19 mouse cellular contexts compared by ENCODE assay signal in genomic region chr16:11845309-11845708, GRCm38 (mm10).
DNase-seq lines count a peak whose midpoint lies in the region; ATAC-seq lines count a peak whose summit lies in the region.
"Had no signal": no experiment of that assay in that cellular context is flagged by ENCODE, and none has a peak within 500 bp of the region (broad histone marks: within the 10 kb centered on the region; RNA-seq: fewer than 3 reads in every experiment).

No protein-coding gene starts in this region.

- WGBS in forebrain, embryonic 13.5 days = 75% methylated on average over 5 of the region's 5 CpGs
- whole genome bisulfite sequencing in forebrain, embryonic 10.5 days = 92% methylated on average over 5 of the region's 5 CpGs
- 74% methylated on average over 5 of the region's 5 CpGs for WGBS in midbrain, embryonic 13.5 days
- WGBS in midbrain, embryonic 10.5 days = 92% methylated on average over 5 of the region's 5 CpGs
- 65% methylated on average over 5 of the region's 5 CpGs for WGBS in forebrain, embryonic 14.5 days
- 69% methylated on average over 5 of the region's 5 CpGs for WGBS in midbrain, embryonic 15.5 days

- H3K27me3 ChIP-seq in forebrain, embryonic 13.5 days = no peaks in the 10 kb centered on the region
- H3K27me3 ChIP-seq in forebrain, embryonic 10.5 days (ENCODE audit: poor library complexity, severe bottlenecking) = no peaks in the 10 kb centered on the region
- no peaks in the 10 kb centered on the region for H3K27me3 ChIP-seq in midbrain, embryonic 13.5 days
- H3K27me3 ChIP-seq in midbrain, embryonic 10.5 days (ENCODE audit: low read depth, poor library complexity, severe bottlenecking) = no peaks in the 10 kb centered on the region
- H3K27me3 ChIP-seq in forebrain, embryonic 14.5 days (replicated peaks; ENCODE audit: control insufficient read depth, insufficient read depth, low read length) = no peaks in the 10 kb centered on the region
- no peaks in the 10 kb centered on the region for H3K27me3 ChIP-seq in midbrain, embryonic 15.5 days (replicated peaks)
- H3K27me3 ChIP-seq: embryonic facial prominence, embryonic 13.5 days; heart, embryonic 15.5 days; intestine, embryonic 15.5 days had no signal

- H3K36me3 ChIP-seq in forebrain, embryonic 13.5 days (ENCODE audit: poor library complexity, severe bottlenecking) = no peaks in the 10 kb centered on the region
- no peaks in the 10 kb centered on the region for H3K36me3 ChIP-seq in forebrain, embryonic 10.5 days (replicated peaks)
- H3K36me3 ChIP-seq in midbrain, embryonic 13.5 days = peaks cover 3% of the 10 kb centered on the region; the same call in 1 of the 2 replicates
- H3K36me3 ChIP-seq in midbrain, embryonic 10.5 days = no peaks in the 10 kb centered on the region
- H3K36me3 ChIP-seq in forebrain, embryonic 14.5 days (ENCODE audit: control insufficient read depth, insufficient read depth, low read length) = no peaks in the 10 kb centered on the region
- H3K36me3 ChIP-seq in midbrain, embryonic 15.5 days (replicated peaks) = no peaks in the 10 kb centered on the region
- H3K36me3 ChIP-seq: embryonic facial prominence, embryonic 13.5 days; heart, embryonic 15.5 days; hindbrain, embryonic 10.5 days had no signal

- no peak overlapping the region for H3K27ac ChIP-seq in forebrain, embryonic 13.5 days
- H3K27ac ChIP-seq in forebrain, embryonic 10.5 days = no peak overlapping the region
- peak overlapping the region; percentile 47; the same call in 1 of the 2 replicates for H3K27ac ChIP-seq in midbrain, embryonic 13.5 days
- H3K27ac ChIP-seq in midbrain, embryonic 10.5 days (replicated peaks) = no peak overlapping the region
- H3K27ac ChIP-seq in forebrain, embryonic 14.5 days (ENCODE audit: low read depth, low read length) = no peak overlapping the region
- peak overlapping the region; percentile 64 for H3K27ac ChIP-seq in midbrain, embryonic 15.5 days
- H3K27ac ChIP-seq: embryonic facial prominence, embryonic 13.5 days; heart, adult 2 months; heart, embryonic 15.5 days; hindbrain, embryonic 10.5 days; intestine, embryonic 15.5 days had no signal

- no peak overlapping the region for H3K4me2 ChIP-seq in forebrain, embryonic 13.5 days
- H3K4me2 ChIP-seq in midbrain, embryonic 13.5 days (replicated peaks) = no peak overlapping the region
- no peak overlapping the region for H3K4me2 ChIP-seq in forebrain, embryonic 14.5 days (ENCODE audit: low read length)
- no peak overlapping the region for H3K4me2 ChIP-seq in midbrain, embryonic 15.5 days
- H3K4me2 ChIP-seq: embryonic facial prominence, embryonic 13.5 days; heart, embryonic 11.5 days; heart, embryonic 15.5 days; intestine, embryonic 15.5 days had no signal

- no peak overlapping the region for H3K9ac ChIP-seq in forebrain, embryonic 13.5 days
- no peak overlapping the region for H3K9ac ChIP-seq in midbrain, embryonic 13.5 days (replicated peaks)
- H3K9ac ChIP-seq in forebrain, embryonic 14.5 days (ENCODE audit: low read length) = no peak overlapping the region
- H3K9ac ChIP-seq in midbrain, embryonic 15.5 days = no peak overlapping the region
- H3K9ac ChIP-seq: embryonic facial prominence, embryonic 13.5 days; heart, embryonic 15.5 days; intestine, embryonic 15.5 days had no signal

- peaks cover 12% of the 10 kb centered on the region; the same call in 1 of the 2 replicates for H3K4me1 ChIP-seq in forebrain, embryonic 13.5 days
- H3K4me1 ChIP-seq in forebrain, embryonic 10.5 days = no peaks in the 10 kb centered on the region
- peaks cover 5% of the 10 kb centered on the region; the same call in 1 of the 2 replicates for H3K4me1 ChIP-seq in midbrain, embryonic 13.5 days (replicated peaks)
- no peaks in the 10 kb centered on the region for H3K4me1 ChIP-seq in midbrain, embryonic 10.5 days
- 0 out of 2 replicates have a peak, but pooled peaks cover 2% of the 10 kb centered on the region for H3K4me1 ChIP-seq in forebrain, embryonic 14.5 days (ENCODE audit: control insufficient read depth, insufficient read depth, low read length)
- 0 out of 2 replicates have a peak, but pooled peaks cover 5% of the 10 kb centered on the region for H3K4me1 ChIP-seq in midbrain, embryonic 15.5 days
- H3K4me1 ChIP-seq: embryonic facial prominence, embryonic 13.5 days; heart, embryonic 15.5 days; hindbrain, embryonic 10.5 days had no signal

- H3K4me3 ChIP-seq in forebrain, embryonic 13.5 days = no peak overlapping the region
- H3K4me3 ChIP-seq in forebrain, embryonic 10.5 days = no peak overlapping the region
- H3K4me3 ChIP-seq in midbrain, embryonic 13.5 days (replicated peaks) = no peak overlapping the region
- H3K4me3 ChIP-seq in midbrain, embryonic 10.5 days = no peak overlapping the region
- no peak overlapping the region for H3K4me3 ChIP-seq in forebrain, embryonic 14.5 days (ENCODE audit: low read depth, low read length)
- H3K4me3 ChIP-seq in midbrain, embryonic 15.5 days = no peak overlapping the region
- H3K4me3 ChIP-seq: embryonic facial prominence, embryonic 13.5 days; heart, adult 2 months; heart, embryonic 15.5 days; hindbrain, embryonic 10.5 days; intestine, embryonic 15.5 days had no signal

- no peak for DNase-seq in forebrain, embryonic 10.5 days (ENCODE audit: extremely low spot score, low spot score)
- no peak for DNase-seq in midbrain, embryonic 10.5 days (ENCODE audit: low spot score)
- no peak for DNase-seq in forebrain, embryonic 14.5 days (ENCODE audit: low spot score)
- DNase-seq in ovary, postnatal 36 days (ENCODE audit: low spot score) = no peak
- DNase-seq in adrenal gland, adult 8-10 months = no peak
- DNase-seq: adrenal gland, postnatal 14 days; cerebellum, adult 18-20 months; cerebellum, adult 9-11 months; cerebellum, postnatal 36 days; gastrocnemius, postnatal 10 days; heart, adult 2 months had no signal

- ATAC-seq in forebrain, embryonic 13.5 days = 0 out of 2 replicates have a peak, but pooled peaks have one; percentile 62
- ATAC-seq in midbrain, embryonic 13.5 days = no peak
- ATAC-seq in forebrain, embryonic 14.5 days = peak; percentile 54; the same call in 1 of the 2 replicates
- ATAC-seq in midbrain, embryonic 15.5 days (replicated peaks) = peak; percentile 74
- ATAC-seq: intestine, embryonic 15.5 days had no signal

- H3K9me3 ChIP-seq in forebrain, embryonic 13.5 days (replicated peaks) = no peaks in the 10 kb centered on the region
- H3K9me3 ChIP-seq in forebrain, embryonic 10.5 days = no peaks in the 10 kb centered on the region
- H3K9me3 ChIP-seq in midbrain, embryonic 13.5 days = no peaks in the 10 kb centered on the region
- H3K9me3 ChIP-seq in midbrain, embryonic 10.5 days (replicated peaks) = no peaks in the 10 kb centered on the region
- H3K9me3 ChIP-seq in forebrain, embryonic 14.5 days (replicated peaks; ENCODE audit: control insufficient read depth, low read length) = 0 out of 2 replicates have a peak, but pooled peaks cover 2% of the 10 kb centered on the region
- no peaks in the 10 kb centered on the region for H3K9me3 ChIP-seq in midbrain, embryonic 15.5 days
- H3K9me3 ChIP-seq: embryonic facial prominence, embryonic 13.5 days; heart, embryonic 15.5 days; hindbrain, embryonic 10.5 days; intestine, embryonic 15.5 days had no signal

Comparison
In these comparisons a context has a peak if more than half of its experiments do, and no peak if none do; other contexts are left out.
1. H3K27ac ChIP-seq: peak in midbrain, embryonic 13.5 days (single experiment) and midbrain, embryonic 15.5 days (single experiment); none in forebrain, embryonic 13.5 days (single experiment), forebrain, embryonic 10.5 days (single experiment), midbrain, embryonic 10.5 days (single experiment) and forebrain, embryonic 14.5 days (single experiment).